ENCODE assay signal across 8 mouse cellular contexts in genomic region chr7:19561431-19561764, GRCm38 (mm10). TPM values are rescaled to one million over a fixed set of nuclear protein-coding genes. Genes with fewer than 3 reads are reported as not detected.
DNase-seq lines count a peak whose midpoint lies in the region; ATAC-seq and TF ChIP-seq lines count a peak whose summit lies in the region.

No protein-coding gene starts in this region.

- peaks cover 53% of the 10 kb centered on the region for H3K79me2 ChIP-seq in MEL (ENCODE audit: control insufficient read depth, insufficient read depth, low read length, poor library complexity)

- intact Hi-C loops in left cerebral cortex, postnatal 10 days (cut with DNase I) = no loop called here

- TF ChIP-seq CTCF in MEL (IDR thresholded peaks at IDR 0.05 in 2 of 3, conservative IDR thresholded peaks at IDR 0.05 in 1 of 3; ENCODE audit: control insufficient read depth in 1 of 3, insufficient read depth in 1 of 3, low read depth in 2 of 3, low read length in 3 of 3, poor library complexity in 1 of 3, severe bottlenecking in 1 of 3) = no peak

- 1% methylated on average over 11 of the region's 11 CpGs for WGBS in heart, embryonic 12.5 days
- WGBS in hindbrain, embryonic 14.5 days = 1% methylated on average over 11 of the region's 11 CpGs
- WGBS in midbrain, embryonic 10.5 days = 1% methylated on average over 11 of the region's 11 CpGs

- peak overlapping the region; percentile 95 for H3K9ac ChIP-seq in heart, embryonic 12.5 days
- peak overlapping the region; percentile 98 for H3K9ac ChIP-seq in MEL (ENCODE audit: control insufficient read depth, low read depth, low read length, poor library complexity, severe bottlenecking)
- peak overlapping the region; percentile 96 for H3K9ac ChIP-seq in hindbrain, embryonic 14.5 days

- H3K27ac ChIP-seq in heart, embryonic 12.5 days (ENCODE audit: poor library complexity, severe bottlenecking) = peak overlapping the region; percentile 79; the same call in 1 of the 2 replicates
- H3K27ac ChIP-seq in MEL (ENCODE audit: control insufficient read depth, low read depth, low read length) = peak overlapping the region; percentile 96
- H3K27ac ChIP-seq in hindbrain, embryonic 14.5 days = peak overlapping the region; percentile 98
- H3K27ac ChIP-seq in midbrain, embryonic 10.5 days (replicated peaks) = peak overlapping the region; percentile 97

- TF ChIP-seq EP300 in MEL (IDR thresholded peaks at IDR 0.05; ENCODE audit: low read depth in 1 of 2, low read length in 2 of 2) = no peak

- TF ChIP-seq POLR2A in MEL (IDR thresholded peaks at IDR 0.05; ENCODE audit: control insufficient read depth in 1 of 2, insufficient read depth in 1 of 2, low read depth in 1 of 2, low read length in 2 of 2, poor library complexity in 1 of 2) = no peak

- DNase-seq in heart, adult 8-10 months (ENCODE audit: low spot score) = no peak
- DNase-seq in MEL (ENCODE audit: low read depth, low spot score) = peak; percentile 49
- no peak for DNase-seq in hindbrain, embryonic 14.5 days (ENCODE audit: low spot score)
- peak; percentile 31 for DNase-seq in midbrain, embryonic 10.5 days (ENCODE audit: low spot score)
- DNase-seq in urinary bladder, postnatal 25 days (ENCODE audit: low spot score) = no peak
- no peak for DNase-seq in left cerebral cortex, adult 9 months (ENCODE audit: low spot score in 2 of 2)
- DNase-seq in left cerebral cortex, postnatal 10 days (ENCODE audit: extremely low spot score in 1 of 2, low spot score in 2 of 2) = no peak

- H3K4me2 ChIP-seq in heart, embryonic 12.5 days = peak overlapping the region; percentile 94
- peak overlapping the region; percentile 97 for H3K4me2 ChIP-seq in hindbrain, embryonic 14.5 days (replicated peaks)

- H3K4me3 ChIP-seq in heart, embryonic 12.5 days = peak overlapping the region; percentile 78
- peak overlapping the region; percentile 60 to 98 for H3K4me3 ChIP-seq in MEL (ENCODE audit: control insufficient read depth in 1 of 2, insufficient read depth in 1 of 2, low read depth in 2 of 2, low read length in 2 of 2)
- peak overlapping the region; percentile 99 for H3K4me3 ChIP-seq in hindbrain, embryonic 14.5 days (replicated peaks; ENCODE audit: low read length)
- H3K4me3 ChIP-seq in midbrain, embryonic 10.5 days = peak overlapping the region; percentile 88

- H3K4me1 ChIP-seq in heart, embryonic 12.5 days (replicated peaks) = peaks cover 56% of the 10 kb centered on the region
- H3K4me1 ChIP-seq in MEL (ENCODE audit: control insufficient read depth in 1 of 2, insufficient read depth in 2 of 2, low read length in 2 of 2) = peaks cover 9 to 36% of the 10 kb centered on the region in 2 experiments; a peak in 3 of 4 replicates
- peaks cover 36% of the 10 kb centered on the region for H3K4me1 ChIP-seq in hindbrain, embryonic 14.5 days (replicated peaks; ENCODE audit: control insufficient read depth, insufficient read depth, low read length)
- peaks cover 45% of the 10 kb centered on the region for H3K4me1 ChIP-seq in midbrain, embryonic 10.5 days

- ATAC-seq in heart, embryonic 12.5 days (ENCODE audit: insufficient number of reproducible peaks, low FRiP score) = no peak
- no peak for ATAC-seq in hindbrain, embryonic 14.5 days (ENCODE audit: low FRiP score)

- H3K36me3 ChIP-seq in heart, embryonic 12.5 days = peaks cover 29% of the 10 kb centered on the region
- H3K36me3 ChIP-seq in MEL (ENCODE audit: control insufficient read depth in 1 of 2, insufficient read depth in 2 of 2, low read length in 2 of 2) = peaks cover under 1 to 26% of the 10 kb centered on the region in 2 experiments; a peak in 2 of 4 replicates
- H3K36me3 ChIP-seq in hindbrain, embryonic 14.5 days (replicated peaks; ENCODE audit: control insufficient read depth, insufficient read depth) = peaks cover 17% of the 10 kb centered on the region
- peaks cover 53% of the 10 kb centered on the region for H3K36me3 ChIP-seq in midbrain, embryonic 10.5 days

- no peaks in the 10 kb centered on the region for H3K27me3 ChIP-seq in heart, embryonic 12.5 days (replicated peaks)
- H3K27me3 ChIP-seq in MEL (ENCODE audit: control insufficient read depth in 1 of 2, insufficient read depth in 2 of 2, low read length in 2 of 2) = no peaks in the 10 kb centered on the region
- no peaks in the 10 kb centered on the region for H3K27me3 ChIP-seq in hindbrain, embryonic 14.5 days (ENCODE audit: control insufficient read depth, insufficient read depth, low read length)
- H3K27me3 ChIP-seq in midbrain, embryonic 10.5 days (ENCODE audit: low read depth, poor library complexity, severe bottlenecking) = no peaks in the 10 kb centered on the region

- no peak for TF ChIP-seq RAD21 in MEL (IDR thresholded peaks at IDR 0.05; ENCODE audit: low read depth, low read length)

- peaks cover 6% of the 10 kb centered on the region; the same call in 1 of the 2 replicates for H3K9me3 ChIP-seq in heart, embryonic 12.5 days (replicated peaks)
- no peaks in the 10 kb centered on the region for H3K9me3 ChIP-seq in MEL (replicated peaks; ENCODE audit: insufficient read depth, low read length)
- H3K9me3 ChIP-seq in hindbrain, embryonic 14.5 days (ENCODE audit: control insufficient read depth, low read length) = no peaks in the 10 kb centered on the region
- peaks cover 7% of the 10 kb centered on the region for H3K9me3 ChIP-seq in midbrain, embryonic 10.5 days (replicated peaks)

TF ChIP-seq in MEL, 35 proteins besides CTCF, POLR2A, EP300 and RAD21 (continues in another document):
- TF ChIP-seq UBTF (IDR thresholded peaks at IDR 0.05; ENCODE audit: borderline replicate concordance, insufficient read depth, low read depth, low read length) (no peak), MEF2A (IDR thresholded peaks at IDR 0.05; ENCODE audit: extremely low read depth, insufficient replicate concordance, low read depth, low read length, poor library complexity, severe bottlenecking) (no peak), GABPA (IDR thresholded peaks at IDR 0.05; ENCODE audit: low read depth, low read length) (no peak), KAT2A (conservative IDR thresholded peaks at IDR 0.05; ENCODE audit: low read depth, low read length) (no peak), JUND (IDR thresholded peaks at IDR 0.05; ENCODE audit: low read depth, low read length) (no peak), TBP (IDR thresholded peaks at IDR 0.05; ENCODE audit: low read depth, low read length) (no peak), HCFC1 (IDR thresholded peaks at IDR 0.05; ENCODE audit: low read depth, low read length) (no peak)

RNA-seq across cellular contexts. Expression of gene Ppp1r37, which starts 1.5 kb away (rescaled TPM):
- polyA plus RNA-seq in heart, embryonic 12.5 days (2016; fragmentation: Nextera tagmentation; extraction: Ambion mirVana) = 26.2 and 26.5 TPM in 2 replicates
- total RNA-seq in heart, adult 8-10 months (2022) = 10 to 100 TPM; 61.6 to 72.9 (median 63.8) TPM
- 10.0 and 13.6 TPM in 2 replicates for total RNA-seq in MEL (2012; rRNA removed)
- 10 to 100 TPM in 1 of 2 experiments, not detected in 1; 29.0 TPM for polyA plus RNA-seq in MEL (2012; ENCODE audit: insufficient read depth in 1 of 2, insufficient read length in 2 of 2, low read depth in 1 of 2, low replicate concordance in 2 of 2, missing spikeins in 1 of 2)
- 12.7 and 12.9 TPM in 2 replicates for polyA plus RNA-seq in hindbrain, embryonic 14.5 days (2014; fragmentation: Nextera tagmentation; extraction: Ambion mirVana)
- 20.3 and 20.5 TPM in 2 replicates for polyA plus RNA-seq in midbrain, embryonic 10.5 days (2016; fragmentation: Nextera tagmentation; extraction: Ambion mirVana)
- total RNA-seq in left cerebral cortex, postnatal 10 days (2021) = 10 to 100 TPM; 78.7 to 79.3 TPM

RNA-seq across cellular contexts. Expression of gene Zfp296, which starts 15.7 kb away (rescaled TPM):
- 0.32 and 0.36 TPM in 2 replicates for polyA plus RNA-seq in heart, embryonic 12.5 days (2016; fragmentation: Nextera tagmentation; extraction: Ambion mirVana)
- total RNA-seq in heart, adult 8-10 months (2022) = under 1 TPM; 0.25 to 0.84 (median 0.34) TPM
- 2.9 and 3.3 TPM in 2 replicates for total RNA-seq in MEL (2012; rRNA removed)
- polyA plus RNA-seq in MEL (2012; ENCODE audit: insufficient read depth in 1 of 2, insufficient read length in 2 of 2, low read depth in 1 of 2, low replicate concordance in 2 of 2, missing spikeins in 1 of 2) = 1 to 10 TPM in 1 of 2 experiments, not detected in 1; 7.8 TPM
- polyA plus RNA-seq in hindbrain, embryonic 14.5 days (2014; fragmentation: Nextera tagmentation; extraction: Ambion mirVana) = 0.13 and 0.16 TPM in 2 replicates
- polyA plus RNA-seq in midbrain, embryonic 10.5 days (2016; fragmentation: Nextera tagmentation; extraction: Ambion mirVana) = 0.10 and 0.22 TPM in 2 replicates
- under 1 TPM; 0.36 to 0.45 TPM for total RNA-seq in left cerebral cortex, postnatal 10 days (2021)

RNA-seq across cellular contexts. Expression of gene Gemin7, which starts 16.0 kb away (rescaled TPM):
- 118 and 121 TPM in 2 replicates for polyA plus RNA-seq in heart, embryonic 12.5 days (2016; fragmentation: Nextera tagmentation; extraction: Ambion mirVana)
- total RNA-seq in heart, adult 8-10 months (2022) = 10 to 100 TPM; 44.9 to 65.4 (median 52.1) TPM
- total RNA-seq in MEL (2012; rRNA removed) = 49.6 and 58.0 TPM in 2 replicates
- 10 to 100 TPM in 1 of 2 experiments, not detected in 1; 78.7 TPM for polyA plus RNA-seq in MEL (2012; ENCODE audit: insufficient read depth in 1 of 2, insufficient read length in 2 of 2, low read depth in 1 of 2, low replicate concordance in 2 of 2, missing spikeins in 1 of 2)
- polyA plus RNA-seq in hindbrain, embryonic 14.5 days (2014; fragmentation: Nextera tagmentation; extraction: Ambion mirVana) = 141 and 157 TPM in 2 replicates
- 177 TPM in 2 replicates for polyA plus RNA-seq in midbrain, embryonic 10.5 days (2016; fragmentation: Nextera tagmentation; extraction: Ambion mirVana)
- total RNA-seq in left cerebral cortex, postnatal 10 days (2021) = 10 to 100 TPM; 51.7 to 55.2 TPM

RNA-seq across cellular contexts. Expression of gene Clasrp, which starts 42.9 kb away (rescaled TPM):
- polyA plus RNA-seq in heart, embryonic 12.5 days (2016; fragmentation: Nextera tagmentation; extraction: Ambion mirVana) = 37.1 and 40.6 TPM in 2 replicates
- 10 to 100 TPM in 3 of 4 experiments, 1 to 10 TPM in 1; 9.6 to 16.8 (median 12.1) TPM for total RNA-seq in heart, adult 8-10 months (2022)
- 29.9 and 31.1 TPM in 2 replicates for total RNA-seq in MEL (2012; rRNA removed)
- polyA plus RNA-seq in MEL (2012; ENCODE audit: insufficient read depth in 1 of 2, insufficient read length in 2 of 2, low read depth in 1 of 2, low replicate concordance in 2 of 2, missing spikeins in 1 of 2) = 10 to 100 TPM in 1 of 2 experiments, not detected in 1; 62.2 TPM
- 41.6 and 47.6 TPM in 2 replicates for polyA plus RNA-seq in hindbrain, embryonic 14.5 days (2014; fragmentation: Nextera tagmentation; extraction: Ambion mirVana)
- 51.8 and 61.1 TPM in 2 replicates for polyA plus RNA-seq in midbrain, embryonic 10.5 days (2016; fragmentation: Nextera tagmentation; extraction: Ambion mirVana)
- total RNA-seq in left cerebral cortex, postnatal 10 days (2021) = 10 to 100 TPM; 78.0 to 81.5 TPM

RNA-seq across cellular contexts. Expression of gene Nkpd1, which starts 43.8 kb away (rescaled TPM):
- polyA plus RNA-seq in heart, embryonic 12.5 days (2016; fragmentation: Nextera tagmentation; extraction: Ambion mirVana) = 0.08 TPM in 1 of 2 replicates, not detected in the other
- total RNA-seq in heart, adult 8-10 months (2022) = not detected
- total RNA-seq in MEL (2012; rRNA removed) = 0.07 and 0.35 TPM in 2 replicates
- under 1 TPM in 1 of 2 experiments, not detected in 1; 0.33 TPM for polyA plus RNA-seq in MEL (2012; ENCODE audit: insufficient read depth in 1 of 2, insufficient read length in 2 of 2, low read depth in 1 of 2, low replicate concordance in 2 of 2, missing spikeins in 1 of 2)
- 0.98 and 1.1 TPM in 2 replicates for polyA plus RNA-seq in hindbrain, embryonic 14.5 days (2014; fragmentation: Nextera tagmentation; extraction: Ambion mirVana)
- polyA plus RNA-seq in midbrain, embryonic 10.5 days (2016; fragmentation: Nextera tagmentation; extraction: Ambion mirVana) = 0.06 TPM in 2 replicates
- total RNA-seq in left cerebral cortex, postnatal 10 days (2021) = under 1 TPM; 0.49 to 0.94 TPM

Comparison
In these comparisons a context has a peak if more than half of its experiments do, and no peak if none do; other contexts are left out.
1. DNase-seq: peak in MEL (single experiment) and midbrain, embryonic 10.5 days (single experiment); none in heart, adult 8-10 months (single experiment), hindbrain, embryonic 14.5 days (single experiment), urinary bladder, postnatal 25 days (single experiment), left cerebral cortex, adult 9 months (0 of 2) and left cerebral cortex, postnatal 10 days (0 of 2).
2. Peak in every context shown above with its lines, with median percentiles within 50 percentile points of each other: H3K27ac ChIP-seq, H3K4me3 ChIP-seq and H3K9ac ChIP-seq.